Mouse (Mus musculus) C2C12 (cell line): ENCODE measurements around the gene Uvrag.

ENCODE experiments used
- CEBPB ChIP-seq: IDR thresholded peaks from one replicate; pipeline ENCODE4 v1.6.1; 2011; ENCODE audit warnings: low read depth, mild to moderate bottlenecking, control low read depth, moderate library complexity
- CTCF ChIP-seq: IDR thresholded peaks from one replicate; pipeline ENCODE4 v1.5.1; 2011; ENCODE audit not compliant: control insufficient read depth, insufficient read depth, insufficient read length
- MAX ChIP-seq: IDR thresholded peaks from one replicate; pipeline ENCODE4 v1.6.1; 2011; ENCODE audit warnings: mild to moderate bottlenecking, control low read depth
- MYOD1 ChIP-seq: IDR thresholded peaks from one replicate; pipeline ENCODE4 v1.6.1; 2011; ENCODE audit warnings: low read depth; ENCODE audit not compliant: control insufficient read depth, insufficient read length
- MYOG ChIP-seq: IDR thresholded peaks from one replicate; pipeline ENCODE4 v1.6.1; 2011; ENCODE audit not compliant: control insufficient read depth, insufficient read length; ENCODE audit errors: extremely low read depth
- USF1 ChIP-seq: IDR thresholded peaks from one replicate; pipeline ENCODE4 v1.6.1; 2011; ENCODE audit warnings: low read depth, mild to moderate bottlenecking, control low read depth, moderate library complexity

DNA sequence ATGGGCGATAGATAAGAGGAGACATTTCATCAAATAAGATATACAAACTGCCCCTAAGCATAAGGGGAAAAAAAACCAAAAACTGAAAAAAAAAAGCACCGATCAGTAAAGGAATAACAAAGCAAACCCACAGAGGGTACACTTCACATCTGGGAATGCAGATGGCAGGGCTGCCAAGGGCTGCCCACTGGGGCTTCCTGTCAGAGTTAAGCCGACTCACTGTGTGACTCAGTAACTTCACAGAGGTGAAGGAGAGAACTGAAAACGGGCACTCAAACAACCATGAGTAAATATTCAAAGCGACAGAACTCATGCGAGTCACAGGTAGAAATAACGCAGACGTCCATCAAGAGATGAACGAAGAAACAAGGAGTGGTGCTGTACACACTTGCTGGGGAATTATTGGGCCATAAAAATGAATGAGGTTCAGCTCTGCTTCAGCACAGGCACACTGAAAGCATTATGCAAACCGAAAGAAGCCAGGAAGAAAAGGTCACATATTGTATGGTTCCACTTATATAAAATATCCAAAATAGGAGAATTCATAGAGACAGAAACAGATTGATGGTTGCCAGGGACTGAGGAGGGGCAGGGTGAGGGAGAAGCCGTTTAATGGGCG is 164.0 kb downstream of the Uvrag start:
- TF ChIP-seq CTCF (no peak), MAX (no peak), USF1 (no peak), MYOG (no peak), MYOD1 (no peak), CEBPB (no peak)
